Mouse (Mus musculus) liver, embryonic 16.5 days (tissue): Measurements from ENCODE around the gene Spdye4b. TPM values are rescaled to one million over a fixed set of nuclear protein-coding genes. Genes with fewer than 3 reads are reported as not detected.
"Not testable (repeated sequence)": the region's sequence is repeated elsewhere in the genome, so short reads cannot be mapped to it uniquely, and the experiment has no call there.

Experiments used
- ATAC-seq: fragments of 200-750 bp; cut with Nextera tagmentation; 2 replicates; pipeline ENCODE4 v1.8.0; 2017; ENCODE audit warnings: low read depth, mild to moderate bottlenecking, moderate number of reproducible peaks, moderate library complexity
- H3K27ac ChIP-seq: fragments of 300-500 bp; sonication (generic); 2 replicates; pipeline ENCODE4 v1.5.1; 2014; ENCODE audit warnings: mild to moderate bottlenecking, low read length
- H3K27me3 ChIP-seq: fragments of 300-500 bp; sonication (generic); 2 replicates; pipeline ENCODE4 v1.6.1; 2014; ENCODE audit warnings: low read depth, low read length, mixed read lengths; ENCODE audit not compliant: control insufficient read depth, insufficient read depth
- H3K36me3 ChIP-seq: fragments of 300-500 bp; sonication (generic); 2 replicates; pipeline ENCODE4 v1.6.1; 2014; ENCODE audit warnings: mild to moderate bottlenecking; ENCODE audit not compliant: control insufficient read depth, insufficient read depth
- H3K4me1 ChIP-seq: fragments of 300-500 bp; sonication (generic); 2 replicates; pipeline ENCODE4 v1.6.1; 2014; ENCODE audit warnings: low read depth, low read length, mixed read lengths; ENCODE audit not compliant: control insufficient read depth
- H3K4me2 ChIP-seq: fragments of 300-500 bp; sonication (generic); 2 replicates; pipeline ENCODE4 v1.6.1; 2014; ENCODE audit warnings: low read depth, low read length, mixed read lengths
- H3K4me3 ChIP-seq: fragments of 300-500 bp; sonication (generic); 2 replicates; pipeline ENCODE4 v1.5.1; 2014; ENCODE audit warnings: low read depth, mild to moderate bottlenecking, low read length
- H3K9ac ChIP-seq: fragments of 300-500 bp; sonication (generic); 2 replicates; pipeline ENCODE4 v1.6.1; 2014; ENCODE audit warnings: low read depth, low read length
- H3K9me3 ChIP-seq: fragments of 300-500 bp; sonication (generic); replicated peaks from 2 replicates; pipeline ENCODE4 v1.6.1; 2016; ENCODE audit warnings: low read length; ENCODE audit not compliant: control insufficient read depth
- WGBS: fragments of 180-500 bp; shearing (Covaris S2); extraction: QIAGEN DNeasy Blood & Tissue Kit; methylation state at CpG from one replicate; pipeline ENCODE4 v1.1.7; 2014; ENCODE audit not compliant: insufficient replicate concordance; 5-methylcytosine and 5-hydroxymethylcytosine counted together
- polyA plus RNA-seq: library from polyadenylated mRNA; unstranded; fragments of >200 nt; fragmentation: Nextera tagmentation; extraction: Ambion mirVana; gene quantifications from 2 replicates; pipeline ENCODE4 v1.2.1, GENCODE M21; 2015

The Spdye4b gene
- polyA plus RNA-seq, 1 experiment from 2014 or later: not detected

GRCm38 (mm10) chr5:143194747-143195146 lies 13.9 kb downstream of the Spdye4b start:
- not testable (repeated sequence) for ATAC-seq

GRCm38 (mm10) chr5:143195166-143195565 lies 14.3 kb downstream of the Spdye4b start:
- no peaks in the 10 kb centered on the region for H3K9me3 ChIP-seq
- ATAC-seq: no peak
- no peaks in the 10 kb centered on the region for H3K27me3 ChIP-seq
- H3K36me3 ChIP-seq: no peaks in the 10 kb centered on the region
- no peak overlapping the region for H3K9ac ChIP-seq
- no peak overlapping the region for H3K27ac ChIP-seq
- no peak overlapping the region for H3K4me3 ChIP-seq
- no peaks in the 10 kb centered on the region for H3K4me1 ChIP-seq
- H3K4me2 ChIP-seq: no peak overlapping the region
- 45% methylated on average over 2 of the region's 2 CpGs for WGBS

More at GRCm38 (mm10) chr5:143194747-143195146, 13.9 kb downstream of the Spdye4b start:
- H3K27me3 ChIP-seq, H3K27ac ChIP-seq, H3K4me2 ChIP-seq, H3K4me3 ChIP-seq, H3K9ac ChIP-seq, H3K36me3 ChIP-seq, H3K4me1 ChIP-seq, H3K9me3 ChIP-seq: not testable (repeated sequence)
- WGBS: 37% methylated on average over 8 of the region's 8 CpGs

GRCm38 (mm10) chr5:143196506-143196905 lies 15.7 kb downstream of the Spdye4b start:
- Histone ChIP-seq H3K4me3 (no peak overlapping the region), H3K4me1 (no peaks in the 10 kb centered on the region), H3K27me3 (no peaks in the 10 kb centered on the region), H3K36me3 (no peaks in the 10 kb centered on the region), H3K9me3 (no peaks in the 10 kb centered on the region), H3K27ac (no peak overlapping the region), H3K9ac (no peak overlapping the region), H3K4me2 (no peak overlapping the region)
- 55% methylated on average over 4 of the region's 4 CpGs for WGBS
- ATAC-seq: no peak

- no peak overlapping the region for H3K4me2 ChIP-seq
- H3K4me1 ChIP-seq: no peaks in the 10 kb centered on the region
- 57% methylated on average over 3 of the region's 3 CpGs for WGBS
- no peaks in the 10 kb centered on the region for H3K27me3 ChIP-seq
- H3K9ac ChIP-seq: no peak overlapping the region
- no peaks in the 10 kb centered on the region; the same call in 1 of the 2 replicates for H3K9me3 ChIP-seq
- H3K27ac ChIP-seq: no peak overlapping the region
- no peak overlapping the region for H3K4me3 ChIP-seq
- H3K36me3 ChIP-seq: no peaks in the 10 kb centered on the region
- ATAC-seq: no peak
Measured at GRCm38 (mm10) chr5:143205015-143205414, 24.2 kb downstream of the Spdye4b start.

- Histone ChIP-seq H3K4me1 (no peaks in the 10 kb centered on the region), H3K27me3 (no peaks in the 10 kb centered on the region), H3K9me3 (no peaks in the 10 kb centered on the region), H3K4me2 (no peak overlapping the region), H3K27ac (no peak overlapping the region), H3K9ac (no peak overlapping the region), H3K36me3 (no peaks in the 10 kb centered on the region), H3K4me3 (no peak overlapping the region)
- ATAC-seq: no peak
- 49% methylated on average over 2 of the region's 2 CpGs for WGBS
Measured at GRCm38 (mm10) chr5:143213832-143214231, 33.0 kb downstream of the Spdye4b start.

- no peaks in the 10 kb centered on the region for H3K9me3 ChIP-seq
- ATAC-seq: no peak
- 57% methylated on average over 5 of the region's 5 CpGs for WGBS
- H3K4me2 ChIP-seq: no peak overlapping the region
- no peak overlapping the region for H3K9ac ChIP-seq
- H3K27me3 ChIP-seq: no peaks in the 10 kb centered on the region
- H3K36me3 ChIP-seq: no peaks in the 10 kb centered on the region
- no peak overlapping the region for H3K4me3 ChIP-seq
- H3K27ac ChIP-seq: no peak overlapping the region
- no peaks in the 10 kb centered on the region for H3K4me1 ChIP-seq
Measured at GRCm38 (mm10) chr5:143220996-143221395, 40.2 kb downstream of the Spdye4b start.

- Histone ChIP-seq H3K4me3 (no peak overlapping the region), H3K27ac (no peak overlapping the region), H3K27me3 (no peaks in the 10 kb centered on the region), H3K4me2 (no peak overlapping the region), H3K9me3 (no peaks in the 10 kb centered on the region), H3K36me3 (no peaks in the 10 kb centered on the region), H3K4me1 (no peaks in the 10 kb centered on the region), H3K9ac (no peak overlapping the region)
- WGBS: 50% methylated on average over 1 of the region's 1 CpGs
- no peak for ATAC-seq
Measured at GRCm38 (mm10) chr5:143222287-143222686, 41.5 kb downstream of the Spdye4b start.

GRCm38 (mm10) chr5:143226790-143227189 lies 46.0 kb downstream of the Spdye4b start, which contains the start of gene Spdye4a:
Gene Spdye4a, minus strand, starts transcription at chr5:143226890.
- H3K4me1 ChIP-seq: no peaks in the 10 kb centered on the region
- ATAC-seq: no peak
- H3K4me3 ChIP-seq: no peak within 1 kb of the TSS
- no peaks in the 10 kb centered on the region for H3K9me3 ChIP-seq
- H3K36me3 ChIP-seq: no peaks in the 10 kb centered on the region
- H3K4me2 ChIP-seq: no peak within 1 kb of the TSS
- H3K9ac ChIP-seq: no peak within 1 kb of the TSS
- no peaks in the 10 kb centered on the region for H3K27me3 ChIP-seq
- no peak within 1 kb of the TSS for H3K27ac ChIP-seq
- 51% methylated on average over 3 of the region's 3 CpGs for WGBS

GRCm38 (mm10) chr5:143235028-143235693 lies 54.3 kb downstream of the Spdye4b start, which contains the start of gene Zfp12:
Gene Zfp12, plus strand, starts transcription at chr5:143235163.
- no peaks in the 10 kb centered on the region for H3K9me3 ChIP-seq
- no peaks in the 10 kb centered on the region for H3K27me3 ChIP-seq
- H3K27ac ChIP-seq: peak within 1 kb of the TSS; percentile 82
- H3K4me2 ChIP-seq: peak within 1 kb of the TSS; percentile 69
- peaks cover 9% of the 10 kb centered on the region for H3K4me1 ChIP-seq
- no peaks in the 10 kb centered on the region for H3K36me3 ChIP-seq
- WGBS: under 1% methylated on average over 58 of the region's 58 CpGs
- peak within 1 kb of the TSS; percentile 77 for H3K4me3 ChIP-seq
- peak within 1 kb of the TSS; percentile 76 for H3K9ac ChIP-seq
- ATAC-seq: peak; percentile 93
